ENCODE assay signal across 17 mouse cellular contexts in genomic region chr1:97947100-97947499, GRCm38 (mm10).
"Had no signal": no experiment of that assay in that cellular context is flagged by ENCODE, and none has a peak within 500 bp of the region (broad histone marks: within the 10 kb centered on the region; RNA-seq: fewer than 3 reads in every experiment).

No protein-coding gene starts in this region.

- H3K27me3 ChIP-seq: neural tube, embryonic 12.5 days; neural tube, embryonic 13.5 days; neural tube, embryonic 15.5 days; stomach, embryonic 15.5 days had no signal

- H3K9me3 ChIP-seq: neural tube, embryonic 12.5 days; neural tube, embryonic 13.5 days; neural tube, embryonic 15.5 days; stomach, embryonic 15.5 days had no signal

- H3K4me3 ChIP-seq: neural tube, embryonic 12.5 days; neural tube, embryonic 13.5 days; neural tube, embryonic 15.5 days; stomach, embryonic 15.5 days had no signal

- H3K27ac ChIP-seq: neural tube, embryonic 12.5 days; neural tube, embryonic 13.5 days; neural tube, embryonic 15.5 days; stomach, embryonic 15.5 days; stomach, postnatal 0 days had no signal

- H3K4me2 ChIP-seq: neural tube, embryonic 12.5 days; neural tube, embryonic 13.5 days; neural tube, embryonic 15.5 days; stomach, embryonic 15.5 days had no signal

- H3K4me1 ChIP-seq: stomach, embryonic 15.5 days had no signal

- DNase-seq: retina, postnatal 1 day; right cerebral cortex, adult 18-20 months; right cerebral cortex, postnatal 14 days; right cerebral cortex, postnatal 25 days; right cerebral cortex, postnatal 4 days; spleen, adult 18-20 months; thymus, adult 18-20 months; thymus, adult 2 months; thymus, postnatal 14 days; thymus, postnatal 25 days; thymus, postnatal 36 days; thymus, postnatal 4 days had no signal

- H3K9ac ChIP-seq: neural tube, embryonic 12.5 days; neural tube, embryonic 13.5 days; neural tube, embryonic 15.5 days; stomach, embryonic 15.5 days had no signal

- H3K36me3 ChIP-seq: neural tube, embryonic 12.5 days; neural tube, embryonic 13.5 days; neural tube, embryonic 15.5 days; stomach, embryonic 15.5 days had no signal
